Mouse (Mus musculus) cerebellum, adult 8-10 months (tissue): ENCODE results near the gene Scamp2.

Experiments
- DNase-seq: peaks from one replicate; pipeline ENCODE4 v3.0.0; 2022

Gene Scamp2

DNA sequence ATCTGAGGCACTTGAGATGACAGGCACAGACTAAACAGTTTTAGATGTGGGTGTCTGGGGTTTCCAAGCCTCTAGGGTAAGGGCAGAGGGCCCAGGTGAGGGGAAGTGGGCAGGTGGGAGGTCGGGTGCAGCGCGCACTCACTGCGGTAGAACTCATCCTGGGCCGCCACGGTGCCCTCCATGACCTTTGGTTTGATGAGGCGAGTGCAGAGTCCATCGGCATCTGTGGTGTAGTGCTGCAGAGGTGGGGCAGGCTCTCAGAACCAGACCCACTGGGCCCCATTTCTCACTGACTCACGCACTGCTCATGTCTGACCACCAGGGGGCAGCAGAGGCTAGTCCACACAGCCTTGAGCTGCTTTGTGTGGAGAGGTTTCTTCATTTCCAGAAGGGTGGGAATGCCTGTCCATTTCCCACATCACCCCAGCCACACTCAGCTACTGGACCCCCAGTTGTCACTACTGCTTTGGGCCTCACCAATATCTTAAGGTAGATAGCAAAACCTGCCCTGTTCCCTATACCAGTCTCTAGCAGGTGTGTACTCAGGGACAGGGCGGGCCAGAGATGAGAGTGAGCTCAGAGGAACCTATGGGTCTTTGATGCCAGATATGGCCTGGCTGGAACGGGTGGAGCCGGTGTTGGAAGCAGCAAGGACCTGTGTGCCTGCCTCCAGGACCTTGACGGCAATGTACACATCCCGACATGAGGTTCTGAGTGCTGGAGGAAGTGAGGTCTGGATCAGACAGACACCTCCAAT, 68.6 kb downstream of the Scamp2 start:
- DNase-seq: peak; percentile 79

DNA sequence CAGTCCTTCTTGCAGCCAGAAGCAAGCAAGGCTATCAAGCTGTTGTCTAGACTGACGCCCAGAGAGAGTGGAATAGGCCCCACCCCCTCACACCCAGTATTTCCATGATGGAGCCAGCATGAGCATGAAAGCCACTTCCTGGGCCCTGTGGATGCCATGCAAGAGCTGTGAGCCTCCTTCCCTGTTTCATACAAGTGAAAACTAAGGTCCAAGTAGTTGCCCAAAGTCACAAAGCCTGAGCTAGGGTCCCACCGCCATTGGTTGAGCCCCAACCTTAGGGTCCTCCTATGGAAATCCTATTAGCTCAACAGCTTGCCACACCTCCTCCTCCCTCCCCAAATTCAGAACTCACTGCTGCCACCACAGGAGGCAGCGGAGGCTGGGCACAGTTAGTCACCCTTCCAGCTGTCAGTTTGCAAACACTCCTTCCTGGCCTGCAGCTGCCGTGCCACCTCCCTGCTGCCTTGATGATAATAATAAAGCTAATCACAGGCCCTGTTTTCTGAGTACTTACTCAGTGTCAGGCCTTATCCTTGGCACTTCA, 72.8 kb downstream of the Scamp2 start:
- DNase-seq: no peak

DNA sequence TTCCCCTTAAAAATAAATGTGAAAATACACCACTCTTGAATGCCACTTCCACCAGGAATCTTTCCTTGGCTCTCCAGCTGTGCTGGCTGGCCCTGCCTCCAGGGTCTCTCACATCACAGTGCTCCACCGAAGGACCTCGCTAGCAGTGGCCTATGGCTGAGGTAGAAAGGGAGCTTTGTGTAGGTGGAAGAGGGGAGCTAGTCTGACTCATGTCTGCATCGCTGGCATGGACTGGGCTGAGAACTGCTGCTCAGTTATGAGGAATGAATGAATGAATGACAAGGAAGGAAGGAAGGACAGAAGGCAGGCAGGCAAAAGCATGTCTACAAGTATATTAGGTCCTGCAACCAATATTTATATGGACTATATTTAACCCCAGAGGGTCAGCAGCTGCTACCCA, 76.5 kb downstream of the Scamp2 start:
- DNase-seq: no peak

DNA sequence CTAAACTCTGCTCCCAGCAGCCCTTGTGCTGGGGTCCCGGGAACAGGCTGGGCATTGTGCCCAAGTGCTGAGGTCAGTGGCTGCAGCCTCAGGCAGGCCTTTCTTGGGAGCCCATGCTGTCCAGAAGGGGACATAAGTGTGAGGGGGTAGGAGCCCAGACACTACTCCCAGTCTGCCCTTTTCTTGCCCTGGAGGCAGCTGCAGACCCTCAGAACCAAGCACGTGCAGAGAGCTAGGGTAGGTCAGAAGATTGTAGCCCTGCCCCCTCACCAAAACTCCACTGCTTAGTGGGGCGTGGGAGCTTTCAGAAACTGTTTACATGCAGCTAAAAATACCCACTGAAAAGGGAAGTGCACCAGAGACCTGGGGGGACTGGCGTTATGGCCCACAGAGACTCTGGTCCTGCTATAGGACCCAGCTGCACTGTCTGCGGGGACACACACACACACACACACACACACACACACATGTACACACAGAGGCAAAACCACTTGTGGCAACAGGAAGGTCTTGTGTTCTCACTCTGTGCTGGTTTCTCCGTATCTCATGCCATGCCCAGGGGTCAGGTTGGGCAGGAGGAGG, 77.1 kb downstream of the Scamp2 start:
- DNase-seq: no peak
